Mouse (Mus musculus): Measurements from ENCODE around the gene Krtap5-4.

- no peak for TF ChIP-seq POLR2A (IDR thresholded peaks at IDR 0.05; ENCODE audit: borderline replicate concordance, extremely low read depth, insufficient read depth, insufficient read length, poor library complexity, severe bottlenecking)
- no peak for TF ChIP-seq CTCF (IDR thresholded peaks at IDR 0.05; ENCODE audit: borderline replicate concordance, extremely low read depth, insufficient read depth, insufficient read length)
Observed at GRCm38 (mm10) chr7:142347542-142347941, 44.2 kb downstream of the Krtap5-4 start.
